Mouse (Mus musculus): ENCODE data around the gene Nxnl1.

The Nxnl1 gene

DNA sequence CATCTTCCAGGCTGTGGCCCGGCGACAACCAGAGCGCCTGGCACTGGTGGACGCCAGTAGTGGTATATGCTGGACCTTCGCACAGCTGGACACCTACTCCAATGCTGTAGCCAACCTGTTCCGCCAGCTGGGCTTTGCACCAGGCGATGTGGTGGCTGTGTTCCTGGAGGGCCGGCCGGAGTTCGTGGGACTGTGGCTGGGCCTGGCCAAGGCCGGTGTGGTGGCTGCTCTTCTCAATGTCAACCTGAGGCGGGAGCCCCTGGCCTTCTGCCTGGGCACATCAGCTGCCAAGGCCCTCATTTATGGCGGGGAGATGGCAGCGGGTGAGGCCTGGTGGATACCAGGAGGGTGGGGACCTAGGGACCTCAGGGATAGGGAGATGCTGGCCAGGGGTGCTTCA, 13.1 kb upstream of the Nxnl1 start:
- no peak for DNase-seq

DNA sequence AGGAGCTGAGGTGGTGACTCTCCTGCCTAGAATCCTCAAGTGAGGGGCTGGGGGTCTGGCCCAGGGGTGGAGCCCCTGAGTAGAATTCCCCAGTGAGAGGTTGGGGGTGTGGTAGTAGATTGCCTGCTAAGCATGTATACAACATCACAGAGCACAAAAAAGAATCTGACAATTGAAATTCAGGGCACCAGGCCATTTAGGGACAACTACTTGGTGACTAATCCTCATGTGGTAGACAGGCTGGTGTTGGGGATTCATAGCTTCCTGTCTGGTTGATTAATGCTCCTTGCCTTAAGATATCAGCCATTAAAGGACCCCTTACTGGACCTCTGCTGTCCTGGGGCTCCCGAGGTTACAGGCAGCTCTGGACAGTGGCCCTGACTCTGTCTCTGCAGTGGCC, 12.6 kb upstream of the Nxnl1 start:
- no peak for DNase-seq

DNA sequence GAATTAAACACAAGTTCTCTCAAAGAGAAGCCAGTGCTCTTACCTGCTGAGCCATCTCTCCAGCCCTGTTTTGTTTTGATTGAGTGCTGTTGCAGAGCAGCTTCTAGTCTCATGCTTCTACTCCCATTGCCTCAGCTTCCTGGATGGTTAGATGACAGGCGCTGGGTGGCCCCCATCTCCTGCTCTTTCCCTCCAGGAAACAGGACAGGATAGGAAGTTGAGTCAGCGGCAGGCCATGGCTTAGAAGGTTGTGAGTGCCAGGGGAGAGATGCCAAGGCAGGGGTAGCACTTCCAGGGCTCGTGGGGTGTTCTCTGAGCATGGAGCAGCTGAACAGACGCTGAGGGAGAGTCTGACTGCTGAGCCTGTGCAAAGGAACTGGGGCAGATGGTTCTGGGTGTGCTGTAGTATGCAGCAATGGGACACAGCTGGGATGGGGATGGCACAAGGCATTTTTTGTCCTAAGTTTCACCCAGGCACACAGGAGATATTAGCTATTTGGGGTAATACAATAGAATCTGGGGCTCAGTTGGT, 11.5 kb upstream of the Nxnl1 start:
- DNase-seq = no peak

DNA sequence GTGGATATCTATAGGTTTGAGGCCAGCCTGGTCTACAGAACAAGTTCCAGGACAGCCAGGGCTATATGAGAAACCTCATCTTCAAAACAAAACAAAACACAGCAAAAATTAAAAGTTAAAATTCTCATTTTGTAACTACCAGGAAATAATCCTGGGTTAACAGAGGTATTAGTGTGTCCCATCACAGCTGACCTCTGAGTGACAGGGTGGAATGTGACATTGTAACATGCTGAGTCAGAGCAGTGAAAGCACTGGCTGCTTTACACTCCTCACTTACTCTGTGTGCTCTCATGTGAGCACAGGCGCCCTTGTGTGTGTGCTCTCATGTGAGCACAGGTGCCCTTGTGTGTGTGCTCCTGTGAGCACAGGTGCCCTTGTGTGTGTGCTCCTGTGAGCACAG, 8.6 kb upstream of the Nxnl1 start:
- DNase-seq = no peak

DNA sequence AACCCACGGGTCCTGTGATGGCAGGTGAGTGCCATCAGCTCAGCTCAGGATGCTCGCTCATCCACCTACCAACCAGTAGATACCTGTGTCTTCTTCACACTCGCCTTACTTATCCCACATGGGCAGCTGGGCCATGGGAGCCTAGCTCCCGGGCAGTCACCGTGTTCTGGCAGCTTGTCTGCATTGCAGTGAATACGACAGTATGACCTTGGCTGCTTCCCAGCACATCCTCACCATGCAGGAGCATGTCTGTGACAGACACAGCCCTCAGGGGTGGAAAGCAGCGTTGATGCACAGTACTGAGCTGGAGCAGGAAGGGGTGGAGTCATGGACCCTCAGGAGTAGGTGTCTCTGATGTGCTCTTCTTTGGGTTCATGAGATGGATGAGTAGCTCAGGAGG, 8.0 kb upstream of the Nxnl1 start:
- peak; percentile 29 for DNase-seq

DNA sequence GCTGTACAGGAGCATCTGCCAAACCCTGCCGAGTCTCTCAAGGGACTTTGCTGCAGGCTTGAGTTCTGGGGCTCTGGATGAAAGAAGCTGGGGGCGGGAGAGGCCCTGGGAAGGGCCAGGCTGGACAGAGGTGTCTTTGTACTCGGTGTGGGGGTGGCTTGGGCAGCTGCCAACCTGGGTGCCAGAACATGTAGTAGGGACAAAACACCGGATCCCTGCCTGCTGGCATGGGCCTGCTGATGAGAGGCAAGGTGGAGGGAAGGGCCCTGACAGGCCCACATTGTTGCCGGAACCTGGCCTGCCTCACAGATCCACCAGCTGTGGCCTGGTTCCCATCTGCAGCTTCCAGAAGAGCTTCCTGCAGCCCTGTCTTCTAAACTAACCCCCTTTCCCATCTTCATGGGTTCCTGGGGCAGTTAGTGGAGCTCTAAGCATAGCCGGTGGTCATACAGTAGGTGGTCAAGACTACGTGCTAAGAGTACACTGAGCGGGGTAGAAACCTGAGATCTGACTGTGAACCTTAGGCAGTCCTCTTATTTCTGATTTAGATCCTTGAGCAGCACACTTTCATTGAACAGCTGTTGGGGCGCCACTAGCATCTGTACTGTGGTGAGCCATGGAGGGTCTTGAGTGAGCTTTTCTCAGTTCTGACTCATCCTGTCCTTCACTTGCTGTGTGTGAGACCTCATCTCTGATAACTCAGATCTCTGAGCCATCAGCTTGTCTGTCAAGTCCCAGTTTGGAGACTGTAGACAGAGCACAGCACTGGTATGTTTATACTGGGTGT, 6.6 kb upstream of the Nxnl1 start:
- peak; percentile 94 for DNase-seq

DNA sequence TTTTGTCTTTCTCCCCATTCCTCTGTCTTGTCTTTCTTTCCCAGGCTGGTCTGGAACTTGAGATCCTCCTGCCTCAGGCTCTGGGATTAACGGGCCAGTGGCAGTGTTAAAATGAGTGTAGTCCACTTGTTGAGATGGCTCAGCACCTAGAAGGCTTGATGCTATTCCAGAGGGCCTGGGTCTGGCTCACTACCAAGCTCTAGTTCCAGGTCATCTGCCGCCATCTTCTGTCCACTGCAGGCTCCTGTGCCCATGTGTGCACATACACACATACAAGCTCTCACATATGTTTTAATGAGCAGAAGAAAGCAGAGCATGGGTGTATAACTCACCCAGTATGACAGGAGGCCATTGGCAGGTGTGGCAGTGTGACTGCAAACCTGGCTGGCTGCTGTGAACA, 5.7 kb upstream of the Nxnl1 start:
- peak; percentile 14 for DNase-seq

DNA sequence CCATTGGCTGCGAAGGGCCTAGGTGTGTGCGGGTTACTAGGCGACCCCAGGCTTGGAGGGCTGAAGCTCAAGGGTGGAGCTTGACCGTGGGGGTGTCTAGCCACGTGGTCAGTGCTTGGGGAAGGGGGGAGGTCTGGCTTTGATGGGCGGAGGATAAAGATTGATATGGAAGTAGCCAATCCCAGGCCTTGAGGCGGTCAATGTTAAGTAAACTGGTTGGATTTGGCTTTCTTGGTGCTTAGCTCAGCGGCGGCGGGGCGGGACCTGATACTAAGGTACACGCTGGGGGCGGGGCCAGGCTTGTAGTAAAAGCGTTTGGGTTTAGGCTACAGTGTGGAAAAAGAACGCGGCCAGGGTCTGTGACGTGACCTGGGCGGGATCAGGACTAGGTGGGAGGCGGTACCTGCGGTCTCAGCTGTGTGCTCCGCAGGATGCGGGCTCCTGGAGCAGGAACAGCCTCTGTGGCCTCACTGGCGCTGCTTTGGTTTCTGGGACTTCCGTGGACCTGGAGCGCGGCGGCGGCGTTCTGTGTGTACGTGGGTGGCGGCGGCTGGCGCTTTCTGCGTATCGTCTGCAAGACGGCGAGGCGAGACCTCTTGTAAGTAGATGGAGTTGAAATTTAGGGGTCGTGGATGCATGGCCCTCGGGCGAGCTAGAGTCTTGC, 4.0 kb upstream of the Nxnl1 start:
- DNase-seq = peak; percentile 97

DNA sequence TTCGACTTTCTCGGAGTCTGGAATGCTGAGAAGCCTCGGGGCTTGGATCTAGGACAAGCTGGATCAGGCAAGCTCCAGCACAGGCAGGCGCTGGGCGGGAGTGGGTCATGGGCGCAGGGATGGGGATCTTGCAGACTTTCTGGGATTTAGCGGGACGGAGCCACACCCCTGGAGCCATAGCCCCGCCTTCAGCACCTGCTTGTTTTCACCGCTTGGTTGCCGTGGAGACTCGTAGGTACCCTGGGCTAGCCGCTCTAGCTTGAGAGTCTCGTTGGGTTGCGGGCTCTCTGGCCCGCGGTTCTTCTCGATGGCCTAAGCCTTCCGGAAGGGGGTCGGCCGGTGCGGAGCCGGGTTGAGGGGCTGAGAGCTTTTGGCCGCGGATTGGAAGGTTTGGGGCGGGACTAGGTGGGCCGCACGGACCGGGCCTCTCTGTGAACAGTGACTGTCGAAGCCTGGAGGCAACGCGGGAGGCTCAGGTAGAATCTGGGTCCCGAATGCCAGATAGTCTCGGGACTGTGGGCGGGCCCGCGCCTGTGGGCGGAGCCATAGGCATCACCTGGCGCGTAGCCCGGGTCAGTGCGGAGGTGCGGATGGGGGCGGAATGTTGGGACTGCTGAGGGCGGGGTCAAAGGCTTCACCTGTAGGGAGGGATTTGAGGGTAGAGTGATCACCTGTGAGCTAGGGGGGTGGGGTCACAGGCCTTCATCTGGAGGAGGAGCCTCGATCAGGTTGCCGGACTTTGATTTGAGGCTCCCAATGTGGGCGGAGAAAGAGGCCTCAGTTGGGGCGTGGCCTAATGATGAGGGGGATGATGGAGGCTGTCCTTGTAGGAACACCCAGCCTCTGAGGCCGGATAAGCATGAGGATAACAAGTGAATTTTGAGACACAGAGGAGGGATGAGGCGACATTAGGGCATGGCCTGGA, 3.2 kb upstream of the Nxnl1 start:
- DNase-seq = peak; percentile 96

DNA sequence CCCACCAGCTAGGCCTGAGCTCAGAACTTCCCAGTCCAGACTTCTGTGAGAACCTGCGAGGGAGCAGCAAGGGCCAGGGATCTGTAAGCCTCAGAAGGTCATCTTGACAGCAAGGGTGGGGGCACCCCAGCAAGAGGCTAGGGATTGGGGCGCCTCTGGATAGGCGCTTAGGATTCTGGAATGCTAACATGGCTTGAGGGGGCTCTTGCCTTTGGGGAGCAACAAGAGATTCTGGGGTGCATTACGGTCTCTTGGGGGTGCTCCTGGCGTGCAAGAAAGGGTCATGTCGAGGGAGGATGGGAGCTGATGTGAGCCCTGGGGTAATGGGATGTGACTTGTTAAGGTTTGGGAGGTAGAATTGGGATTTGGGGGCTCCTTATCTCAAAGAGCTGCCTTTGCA, 2.5 kb upstream of the Nxnl1 start:
- DNase-seq = no peak

DNA sequence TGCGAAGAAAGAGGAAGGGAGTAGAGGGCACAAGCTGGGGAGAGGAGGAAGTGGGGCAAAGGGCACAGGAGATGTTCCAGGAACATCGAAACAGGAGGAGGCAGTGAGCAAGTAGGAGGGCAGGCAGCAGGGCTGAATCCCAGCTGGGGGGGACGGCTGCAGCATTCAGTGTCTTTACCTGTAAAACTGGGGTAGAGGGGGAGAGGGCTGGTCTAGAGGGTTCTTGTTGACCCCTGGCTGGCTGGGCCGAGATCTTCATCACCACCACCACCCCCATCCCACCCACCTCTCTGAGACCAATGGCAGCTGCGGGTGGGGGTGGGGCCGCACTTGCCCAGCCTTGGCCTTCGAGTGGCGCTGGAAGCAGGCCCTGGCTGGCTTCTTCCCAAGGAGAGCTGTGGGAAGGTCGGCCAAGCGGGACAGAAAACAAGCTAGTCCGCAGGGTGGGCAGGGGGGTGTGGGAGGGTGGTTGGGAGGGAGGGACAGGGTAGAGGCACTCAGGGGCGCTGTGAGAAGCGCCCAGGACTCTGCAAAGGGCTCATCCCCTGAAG, 2.1 kb upstream of the Nxnl1 start, which contains the start of gene Slc27a1:
Slc27a1 (plus strand) TSS at position 496 of the 551 bp plus-strand sequence.
- peak; percentile 60 for DNase-seq

DNA sequence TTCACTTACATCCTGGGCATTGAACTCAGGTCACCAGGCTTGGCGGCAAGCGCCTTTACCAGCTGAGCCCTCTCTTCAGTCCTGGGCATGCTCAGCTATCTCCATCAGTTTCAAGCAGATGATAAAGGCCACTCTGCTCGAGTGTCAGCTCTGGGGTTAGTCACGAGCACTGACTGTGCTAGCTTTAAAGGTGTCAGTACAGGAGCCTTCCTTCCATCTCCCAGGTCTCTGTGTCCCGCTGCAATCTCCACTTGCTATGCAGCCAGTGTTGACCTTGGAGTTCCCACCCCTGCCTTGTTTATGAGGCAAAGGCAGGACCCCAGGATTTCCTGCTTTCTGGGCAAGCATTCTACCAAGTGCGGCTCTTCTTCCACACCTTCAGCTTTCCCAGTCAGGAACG, 1.2 kb upstream of the Nxnl1 start:
- no peak for DNase-seq

DNA sequence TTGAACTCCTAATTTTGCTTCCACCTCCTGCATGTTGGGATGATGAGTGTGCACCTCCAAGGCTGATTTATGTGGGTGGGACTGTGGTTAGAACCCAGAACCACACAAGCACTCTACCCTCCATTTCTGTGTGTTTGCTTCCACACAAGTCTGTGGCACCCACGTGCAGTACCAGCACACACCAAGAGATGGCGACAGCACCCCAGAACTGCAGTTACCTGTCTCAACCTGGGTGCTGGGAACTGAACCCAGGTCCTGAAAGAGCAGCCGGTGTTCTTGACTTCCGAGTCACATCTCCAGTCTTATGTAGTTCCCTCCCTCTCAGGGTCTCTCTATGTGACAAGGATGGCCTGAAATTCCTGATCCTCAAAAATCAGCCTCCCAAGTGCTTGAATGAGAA, 2.4 kb downstream of the Nxnl1 start:
- no peak for DNase-seq

DNA sequence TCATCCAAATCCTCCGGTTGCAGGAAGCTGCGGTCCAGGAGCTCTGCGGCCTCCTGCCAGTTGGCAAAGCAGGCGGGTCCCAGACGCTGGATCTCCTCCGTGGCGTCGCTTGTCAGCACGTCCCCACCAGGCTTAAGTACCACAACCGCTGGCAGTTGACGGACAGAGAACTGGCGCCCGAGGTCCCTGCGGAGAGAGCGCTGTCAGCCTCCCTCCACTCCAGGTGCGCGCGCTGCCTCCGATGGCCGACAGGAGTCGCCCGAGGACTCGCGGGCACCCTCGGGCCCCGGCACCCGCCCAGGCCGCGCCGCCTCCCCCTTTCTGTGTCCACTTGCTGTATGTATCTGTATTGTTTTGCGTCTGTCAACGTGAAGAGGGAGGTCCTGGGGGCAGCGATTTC, 3.6 kb downstream of the Nxnl1 start:
- peak; percentile 79 for DNase-seq

DNA sequence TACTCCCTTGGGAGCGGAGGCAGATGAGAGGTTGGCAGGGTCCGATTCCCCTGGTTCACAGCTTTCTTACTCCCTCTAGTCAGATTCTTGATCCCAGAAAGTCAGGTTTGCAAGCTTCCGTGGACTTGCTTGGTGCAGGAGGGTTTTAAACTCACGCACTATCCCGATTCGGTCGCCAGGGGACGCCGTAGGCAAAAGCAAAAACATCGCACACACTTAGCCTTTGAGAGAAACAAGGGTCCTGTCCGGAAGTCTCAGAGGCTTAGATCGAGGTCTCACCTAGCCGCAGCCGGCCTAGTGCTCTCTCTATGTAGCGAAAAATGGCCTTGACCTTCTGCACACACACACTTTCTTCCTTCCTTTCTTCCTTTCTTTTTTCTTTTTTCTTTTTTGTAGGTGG, 5.0 kb downstream of the Nxnl1 start:
- DNase-seq = peak; percentile 90

DNA sequence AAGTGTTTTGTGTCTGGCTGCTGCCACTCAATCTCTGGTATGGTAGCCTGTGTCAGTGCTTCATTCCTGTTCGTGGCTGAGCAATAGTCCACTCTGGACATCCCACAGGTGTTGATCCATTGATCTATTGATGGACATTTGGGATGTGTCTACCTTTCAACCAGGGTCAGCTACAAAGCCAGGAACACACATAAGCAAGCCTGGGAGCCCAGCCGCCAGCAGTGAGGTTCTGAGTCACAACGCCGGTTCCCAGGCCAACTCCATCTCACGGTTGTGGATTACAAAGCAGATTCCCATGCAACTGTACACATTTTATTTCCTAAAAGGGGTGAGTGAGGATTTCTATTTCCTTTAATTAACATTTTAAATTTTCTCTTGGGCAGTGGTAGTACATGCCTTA, 5.6 kb downstream of the Nxnl1 start:
- no peak for DNase-seq

DNA sequence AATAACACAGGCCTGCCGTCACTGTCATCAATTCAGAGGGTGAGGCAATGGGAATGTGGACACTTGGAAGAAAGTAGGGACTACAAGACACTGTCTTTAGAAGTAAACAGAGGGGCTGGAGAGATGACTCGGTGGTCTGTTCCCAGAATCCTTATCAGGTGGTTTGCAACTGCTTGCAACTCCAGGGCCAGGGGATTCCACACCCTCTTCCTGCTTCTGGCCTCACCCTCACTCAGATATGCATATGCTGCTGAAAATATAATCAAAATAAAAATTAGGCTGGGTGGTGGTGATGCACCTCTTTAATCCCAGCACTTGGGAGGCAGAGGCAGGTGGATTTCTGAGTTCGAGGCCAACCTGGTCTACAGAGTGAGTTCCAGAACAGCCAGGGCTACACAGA, 6.3 kb downstream of the Nxnl1 start:
- no peak for DNase-seq

DNA sequence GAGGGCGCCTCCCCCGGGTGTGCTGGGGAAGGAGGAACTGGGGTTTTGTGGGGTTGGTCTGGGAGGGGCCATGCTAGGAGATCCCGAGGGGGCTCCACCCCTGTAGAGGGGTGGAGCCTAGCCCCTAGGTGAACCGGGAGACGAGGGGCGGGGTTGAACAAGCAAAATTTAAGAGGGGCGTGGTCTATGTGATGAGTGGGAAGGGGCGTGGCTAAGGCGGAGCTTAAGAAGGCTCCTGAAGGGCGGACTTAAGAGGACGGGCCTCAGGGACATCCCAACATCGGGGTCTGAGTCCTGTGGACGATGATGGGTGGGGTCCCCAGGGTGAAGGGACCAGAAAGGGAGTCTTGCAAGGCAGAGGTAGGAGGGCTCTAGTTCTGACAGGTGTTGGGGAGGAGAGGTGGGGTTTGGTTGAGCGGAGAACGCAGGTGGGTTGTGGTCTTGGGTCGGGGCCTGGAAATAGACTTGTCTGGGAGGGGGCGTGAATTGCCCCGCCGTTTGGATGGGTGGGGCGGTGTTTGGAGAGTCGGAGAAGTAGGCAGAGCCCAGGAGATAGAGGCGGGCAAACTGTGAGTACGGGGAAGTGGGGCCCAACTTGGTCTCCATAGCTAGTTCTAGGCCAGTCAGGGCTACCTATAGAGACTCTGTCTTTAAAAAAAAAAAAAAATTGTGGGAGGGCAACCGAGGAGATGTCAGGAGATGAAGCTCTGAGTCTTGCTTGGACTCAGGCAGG, 7.3 kb downstream of the Nxnl1 start:
- peak; percentile 71 for DNase-seq

DNA sequence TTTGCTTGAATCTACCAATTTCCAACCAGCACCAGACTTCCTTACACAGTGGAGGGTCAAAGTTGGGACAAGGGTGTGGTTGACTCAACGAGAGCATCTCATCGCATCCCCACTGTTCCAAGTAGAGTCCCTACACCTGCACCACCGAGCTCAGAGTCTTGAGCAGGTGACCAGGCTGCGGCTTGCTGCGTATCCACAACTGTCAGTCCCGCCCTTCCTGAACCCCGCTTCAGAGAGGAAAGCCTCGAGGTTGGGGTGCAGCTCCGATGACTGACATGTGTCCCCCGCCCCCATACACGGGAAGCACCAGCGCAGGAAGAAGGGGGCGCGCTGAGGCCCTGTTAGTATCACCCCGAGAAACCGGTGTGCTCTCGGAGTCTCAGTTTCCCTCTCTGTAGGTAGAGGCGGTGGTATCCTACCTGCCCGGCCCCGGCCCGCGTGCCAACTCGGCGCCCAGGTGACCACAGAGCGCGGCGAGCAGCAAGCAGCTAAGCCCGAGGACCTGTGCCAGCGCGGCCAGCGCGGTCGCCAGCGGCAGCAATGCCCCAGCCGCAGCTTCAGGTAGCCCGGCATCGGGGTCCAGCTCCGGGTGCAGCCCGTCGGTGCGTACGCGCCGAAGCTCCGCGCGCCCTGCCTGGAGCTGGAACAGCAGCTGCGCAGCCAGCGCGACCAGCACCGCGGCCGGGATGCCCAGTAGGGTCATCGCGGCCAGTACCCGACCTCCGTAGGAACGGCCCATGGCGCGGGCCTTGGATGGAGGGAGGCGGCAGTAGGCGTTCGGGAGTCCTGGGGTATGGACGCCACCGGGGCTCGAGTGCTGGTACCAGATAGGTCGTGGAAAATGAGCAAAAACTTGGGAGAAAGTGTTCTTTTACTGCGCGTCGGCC, 8.1 kb downstream of the Nxnl1 start, which contains the start of gene Tmem221:
Tmem221 (minus strand) TSS at position 801 of the 887 bp plus-strand sequence.
- peak; percentile 15 for DNase-seq

DNA sequence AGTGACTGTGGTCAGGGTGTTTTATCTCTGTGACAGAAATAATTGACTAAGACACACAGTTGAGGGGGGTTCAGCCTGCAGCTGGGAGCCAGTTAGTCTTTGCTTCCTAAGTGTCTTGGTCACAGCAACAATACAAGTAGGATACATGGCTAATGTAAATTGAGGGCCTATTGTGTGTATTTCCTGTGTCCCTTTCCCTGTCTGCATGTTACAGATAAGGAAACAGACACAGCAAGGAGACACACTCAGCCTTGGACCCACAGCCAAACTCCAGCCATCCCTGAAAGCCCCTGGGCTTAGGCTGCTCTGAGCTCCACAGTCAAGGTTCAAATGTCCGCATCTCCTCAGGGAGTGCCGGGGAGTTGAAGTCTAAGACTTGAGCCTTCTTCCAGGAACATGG, 11.8 kb downstream of the Nxnl1 start:
- DNase-seq = no peak

DNA sequence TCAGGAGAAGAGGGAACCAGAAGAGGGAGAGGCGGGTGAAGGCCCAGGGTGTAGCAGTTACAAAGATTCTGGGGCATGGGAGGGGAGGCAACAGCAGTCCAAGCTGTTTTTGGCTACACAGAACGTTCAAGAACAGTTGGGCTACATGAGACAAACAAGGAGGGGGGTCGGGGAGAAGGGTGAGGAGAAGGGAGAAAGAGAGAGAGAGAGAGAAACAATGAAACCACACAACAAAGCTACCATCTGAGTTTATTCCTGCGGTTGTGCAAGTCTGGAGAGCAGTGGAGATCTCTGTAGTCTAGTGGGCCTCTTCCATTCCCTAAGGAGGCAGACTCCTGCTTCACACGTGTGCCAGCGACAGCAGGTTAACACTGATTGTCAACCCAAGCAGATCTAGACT, 12.4 kb downstream of the Nxnl1 start:
- no peak for DNase-seq

Data from retina, postnatal 1 day (tissue).